Mouse (Mus musculus): ENCODE data around the gene Car1. TPM values are rescaled to one million over a fixed set of nuclear protein-coding genes. Genes with fewer than 3 reads are reported as not detected.
"Not testable (repeated sequence)": the region's sequence is repeated elsewhere in the genome, so short reads cannot be mapped to it uniquely, and the experiment has no call there.

Car1 gene
- polyA plus RNA-seq (2016; fragmentation: Nextera tagmentation; extraction: Ambion mirVana) = 0.15 TPM in 1 of 2 replicates, not detected in the other

GRCm38 (mm10) chr3:14808211-14808610, at the start of gene Car1:
Gene Car1 (minus strand): TSS chr3:14808368.
- Histone ChIP-seq H3K27me3 (ENCODE audit: low read depth, poor library complexity, severe bottlenecking) (no peaks in the 10 kb centered on the region), H3K9me3 (replicated peaks) (no peaks in the 10 kb centered on the region), H3K4me1 (no peaks in the 10 kb centered on the region), H3K36me3 (no peaks in the 10 kb centered on the region), H3K27ac (replicated peaks) (no peak within 1 kb of the TSS), H3K4me3 (no peak within 1 kb of the TSS)
- 94% methylated on average over 1 of the region's 1 CpGs for WGBS
- no peak for DNase-seq (ENCODE audit: low spot score)

GRCm38 (mm10) chr3:14857874-14858273, 49.7 kb upstream of the Car1 start:
- Histone ChIP-seq H3K4me3 (no peak overlapping the region), H3K27me3 (ENCODE audit: low read depth, poor library complexity, severe bottlenecking) (no peaks in the 10 kb centered on the region), H3K4me1 (peaks cover 17% of the 10 kb centered on the region), H3K9me3 (replicated peaks) (no peaks in the 10 kb centered on the region), H3K27ac (replicated peaks) (no peak overlapping the region), H3K36me3 (no peaks in the 10 kb centered on the region)
- 79% methylated on average over 3 of the region's 3 CpGs for WGBS
- DNase-seq (ENCODE audit: low spot score) = no peak

GRCm38 (mm10) chr3:14854446-14854845, 46.3 kb upstream of the Car1 start:
- DNase-seq (ENCODE audit: low spot score) = no peak
- Histone ChIP-seq H3K4me1 (no peaks in the 10 kb centered on the region), H3K27me3 (ENCODE audit: low read depth, poor library complexity, severe bottlenecking) (no peaks in the 10 kb centered on the region), H3K4me3 (no peak overlapping the region), H3K27ac (replicated peaks) (no peak overlapping the region), H3K36me3 (no peaks in the 10 kb centered on the region), H3K9me3 (replicated peaks) (no peaks in the 10 kb centered on the region)
- WGBS = 88% methylated on average over 1 of the region's 1 CpGs

GRCm38 (mm10) chr3:14853966-14854365, 45.8 kb upstream of the Car1 start:
- 79% methylated on average over 5 of the region's 5 CpGs for WGBS
- no peak for DNase-seq (ENCODE audit: low spot score)
- H3K27me3 ChIP-seq (ENCODE audit: low read depth, poor library complexity, severe bottlenecking) = no peaks in the 10 kb centered on the region

GRCm38 (mm10) chr3:14848587-14849254, 40.6 kb upstream of the Car1 start:
- no peak for DNase-seq (ENCODE audit: low spot score)
- no peak overlapping the region for H3K4me3 ChIP-seq
- no peaks in the 10 kb centered on the region for H3K27me3 ChIP-seq (ENCODE audit: low read depth, poor library complexity, severe bottlenecking)
- no peaks in the 10 kb centered on the region for H3K36me3 ChIP-seq
- no peaks in the 10 kb centered on the region for H3K4me1 ChIP-seq
- H3K9me3 ChIP-seq (replicated peaks) = no peaks in the 10 kb centered on the region
- WGBS = 94% methylated on average over 2 of the region's 2 CpGs
- H3K27ac ChIP-seq (replicated peaks) = no peak overlapping the region

More at GRCm38 (mm10) chr3:14853966-14854365, 45.8 kb upstream of the Car1 start:
- no peak overlapping the region for H3K27ac ChIP-seq (replicated peaks)
- H3K36me3 ChIP-seq = no peaks in the 10 kb centered on the region
- H3K9me3 ChIP-seq (replicated peaks) = no peaks in the 10 kb centered on the region
- no peak overlapping the region for H3K4me3 ChIP-seq
- no peaks in the 10 kb centered on the region for H3K4me1 ChIP-seq

GRCm38 (mm10) chr3:14839466-14840118, 31.4 kb upstream of the Car1 start:
- Histone ChIP-seq H3K4me3 (no peak overlapping the region), H3K36me3 (no peaks in the 10 kb centered on the region), H3K27ac (replicated peaks) (no peak overlapping the region), H3K27me3 (ENCODE audit: low read depth, poor library complexity, severe bottlenecking) (no peaks in the 10 kb centered on the region), H3K9me3 (replicated peaks) (no peaks in the 10 kb centered on the region), H3K4me1 (no peaks in the 10 kb centered on the region)
- DNase-seq (ENCODE audit: low spot score) = no peak
- WGBS = 83% methylated on average over 3 of the region's 3 CpGs

GRCm38 (mm10) chr3:14838936-14839335, 30.8 kb upstream of the Car1 start:
- H3K27ac ChIP-seq (replicated peaks) = no peak overlapping the region
- no peaks in the 10 kb centered on the region for H3K9me3 ChIP-seq (replicated peaks)
- no peaks in the 10 kb centered on the region for H3K4me1 ChIP-seq
- no peaks in the 10 kb centered on the region for H3K27me3 ChIP-seq (ENCODE audit: low read depth, poor library complexity, severe bottlenecking)
- no peaks in the 10 kb centered on the region for H3K36me3 ChIP-seq
- no peak for DNase-seq (ENCODE audit: low spot score)
- no peak overlapping the region for H3K4me3 ChIP-seq
- 89% methylated on average over 1 of the region's 1 CpGs for WGBS

- H3K27me3 ChIP-seq (ENCODE audit: low read depth, poor library complexity, severe bottlenecking) = no peaks in the 10 kb centered on the region
- H3K4me1 ChIP-seq = no peaks in the 10 kb centered on the region
- H3K27ac ChIP-seq (replicated peaks) = no peak overlapping the region
- H3K9me3 ChIP-seq (replicated peaks) = no peaks in the 10 kb centered on the region
- no peaks in the 10 kb centered on the region for H3K36me3 ChIP-seq
- no peak for DNase-seq (ENCODE audit: low spot score)
- no peak overlapping the region for H3K4me3 ChIP-seq
Observed at GRCm38 (mm10) chr3:14832766-14833165, 24.6 kb upstream of the Car1 start.

GRCm38 (mm10) chr3:14831219-14831835, 23.2 kb upstream of the Car1 start:
- Histone ChIP-seq H3K36me3 (no peaks in the 10 kb centered on the region), H3K4me1 (no peaks in the 10 kb centered on the region), H3K27ac (replicated peaks) (no peak overlapping the region), H3K4me3 (no peak overlapping the region), H3K27me3 (ENCODE audit: low read depth, poor library complexity, severe bottlenecking) (no peaks in the 10 kb centered on the region), H3K9me3 (replicated peaks) (no peaks in the 10 kb centered on the region)
- DNase-seq (ENCODE audit: low spot score) = no peak
- 85% methylated on average over 5 of the region's 5 CpGs for WGBS

GRCm38 (mm10) chr3:14828896-14829295, 20.7 kb upstream of the Car1 start:
- Histone ChIP-seq H3K9me3 (replicated peaks) (no peaks in the 10 kb centered on the region), H3K36me3 (no peaks in the 10 kb centered on the region), H3K27me3 (ENCODE audit: low read depth, poor library complexity, severe bottlenecking) (no peaks in the 10 kb centered on the region), H3K4me3 (no peak overlapping the region), H3K4me1 (no peaks in the 10 kb centered on the region), H3K27ac (replicated peaks) (no peak overlapping the region)
- no peak for DNase-seq (ENCODE audit: low spot score)

GRCm38 (mm10) chr3:14819844-14820504, 11.8 kb upstream of the Car1 start:
- Histone ChIP-seq H3K36me3 (no peaks in the 10 kb centered on the region), H3K27ac (replicated peaks) (no peak overlapping the region), H3K4me3 (no peak overlapping the region), H3K9me3 (replicated peaks) (no peaks in the 10 kb centered on the region), H3K27me3 (ENCODE audit: low read depth, poor library complexity, severe bottlenecking) (no peaks in the 10 kb centered on the region), H3K4me1 (no peaks in the 10 kb centered on the region)
- DNase-seq (ENCODE audit: low spot score) = no peak
- 87% methylated on average over 1 of the region's 1 CpGs for WGBS

GRCm38 (mm10) chr3:14815396-14815795, 7.2 kb upstream of the Car1 start:
- H3K4me1 ChIP-seq; DNase-seq (ENCODE audit: low spot score); H3K27ac ChIP-seq (replicated peaks); H3K36me3 ChIP-seq; H3K27me3 ChIP-seq (ENCODE audit: low read depth, poor library complexity, severe bottlenecking); H3K9me3 ChIP-seq (replicated peaks); H3K4me3 ChIP-seq: not testable (repeated sequence)
- WGBS = 86% methylated on average over 1 of the region's 1 CpGs

GRCm38 (mm10) chr3:14806702-14807101, 1.5 kb downstream of the Car1 start:
- no peaks in the 10 kb centered on the region for H3K4me1 ChIP-seq
- H3K4me3 ChIP-seq = no peak overlapping the region
- H3K27ac ChIP-seq (replicated peaks) = no peak overlapping the region
- H3K36me3 ChIP-seq = no peaks in the 10 kb centered on the region
- no peak for DNase-seq (ENCODE audit: low spot score)
- H3K9me3 ChIP-seq (replicated peaks) = no peaks in the 10 kb centered on the region
- H3K27me3 ChIP-seq (ENCODE audit: low read depth, poor library complexity, severe bottlenecking) = no peaks in the 10 kb centered on the region

All from midbrain, embryonic 10.5 days (tissue).